Mouse (Mus musculus) mouse trophoblast stem cell (cell line): ENCODE data around the gene Akap1.

Source experiments
- in situ Hi-C, 2 experiments: fragments of 300-500 bp; cut with MseI, MboI; formaldehyde crosslinking; loops; 2 replicates in 1 of 2; 3 replicates in 1 of 2; pipeline ENCODE4 v1.15.1; 2025

Gene Akap1

GRCm38 (mm10) chr11:88842315-88842975 is 21.9 kb downstream of the Akap1 start:
- in situ Hi-C loops: no loop called here

- in situ Hi-C loops: no loop called here
Measured at GRCm38 (mm10) chr11:88841406-88841805, 23.0 kb downstream of the Akap1 start.

GRCm38 (mm10) chr11:88840724-88841350 is 23.5 kb downstream of the Akap1 start:
- in situ Hi-C loops: no loop called here

DNA sequence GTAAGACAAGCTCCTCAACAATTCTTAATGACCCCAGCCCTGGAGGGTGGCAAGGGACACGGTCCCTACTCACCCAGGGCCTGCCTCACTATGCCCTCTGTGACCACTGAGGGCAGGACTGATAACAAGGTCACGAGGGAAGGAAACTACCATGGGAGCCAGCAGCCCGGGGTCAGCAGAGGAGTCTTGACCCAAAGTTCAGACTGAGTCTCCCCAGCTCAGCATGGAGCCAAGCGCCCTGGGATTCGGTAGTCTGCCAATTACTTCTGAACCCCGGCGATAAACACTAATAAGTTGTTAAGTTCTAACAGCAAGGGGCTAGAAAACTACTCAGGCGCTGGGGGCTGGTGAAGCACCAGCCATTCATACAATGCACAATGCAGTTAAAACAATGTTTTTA is 24.1 kb downstream of the Akap1 start:
- in situ Hi-C loops: no loop called here

GRCm38 (mm10) chr11:88839379-88839778 is 25.0 kb downstream of the Akap1 start:
- in situ Hi-C loops: no loop called here

- in situ Hi-C loops: no loop called here
Measured at GRCm38 (mm10) chr11:88838630-88839029, 25.8 kb downstream of the Akap1 start.

DNA sequence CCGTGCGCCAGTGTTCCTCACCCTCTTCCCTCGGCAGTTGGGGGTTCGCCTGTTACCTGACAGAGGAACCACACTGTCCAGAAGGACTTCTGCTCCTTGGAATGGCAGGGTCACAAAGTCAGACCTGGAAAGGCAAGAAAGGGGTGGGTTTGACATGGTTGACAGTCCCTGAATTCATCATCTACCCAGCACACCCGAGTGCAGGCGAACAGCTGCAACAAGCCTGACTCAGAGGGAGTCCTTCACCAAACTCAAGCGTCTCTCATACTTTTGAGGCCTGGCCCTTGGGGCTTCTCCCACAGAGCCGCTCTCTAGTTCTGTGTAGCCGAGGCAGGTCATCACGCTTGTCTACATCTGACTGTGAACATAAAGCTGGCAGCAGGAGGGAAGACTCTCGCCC is 29.8 kb downstream of the Akap1 start:
- in situ Hi-C loops: no loop called here

DNA sequence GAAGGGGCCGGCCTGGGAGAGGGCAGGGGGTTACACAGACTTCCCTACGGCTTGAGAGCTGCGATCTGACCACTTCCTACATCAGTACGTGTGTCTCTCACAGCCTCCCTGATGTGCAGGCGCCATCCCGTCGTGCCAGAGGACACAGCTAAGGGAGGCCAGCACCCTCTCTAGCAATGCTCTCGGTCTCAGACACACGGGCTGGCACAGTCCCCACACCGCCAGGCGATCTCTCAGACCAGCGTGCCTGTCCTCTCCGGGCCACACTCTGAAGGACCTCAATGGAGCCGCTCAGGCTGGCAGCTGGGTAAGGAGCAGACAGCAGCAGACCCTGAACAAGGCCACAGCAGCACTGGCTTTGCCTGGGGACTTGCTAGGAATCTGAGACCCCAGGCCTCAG is 30.3 kb downstream of the Akap1 start:
- in situ Hi-C loops: no loop called here

GRCm38 (mm10) chr11:88833099-88833498 is 31.3 kb downstream of the Akap1 start:
- in situ Hi-C loops: no loop called here

GRCm38 (mm10) chr11:88830257-88830804 is 34.1 kb downstream of the Akap1 start:
- in situ Hi-C loops: no loop called here

DNA sequence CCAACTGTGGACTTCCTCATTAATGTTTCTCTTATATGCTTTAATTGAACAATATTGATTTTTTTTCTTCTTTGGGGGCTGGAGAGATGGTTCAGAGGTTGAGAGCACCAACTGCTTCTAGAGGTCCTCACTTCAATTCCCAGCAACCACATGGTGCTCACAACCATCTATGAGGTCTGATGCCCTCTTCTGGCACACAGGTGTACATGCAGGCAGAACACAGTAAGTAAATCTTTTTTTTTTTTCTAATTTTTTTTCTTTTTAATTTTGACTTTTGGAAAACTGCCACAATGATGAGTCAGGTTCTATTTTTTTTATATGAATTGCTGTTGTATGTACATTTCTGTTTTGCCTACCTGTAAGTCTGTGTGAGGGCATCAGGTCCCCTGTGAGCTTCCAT is 35.9 kb downstream of the Akap1 start:
- in situ Hi-C loops: loop anchor here in 1 of 2 experiments (10.0 kb wide), 1 partner anchor 534 kb away; the partner anchor contains the start of gene Ccdc182

DNA sequence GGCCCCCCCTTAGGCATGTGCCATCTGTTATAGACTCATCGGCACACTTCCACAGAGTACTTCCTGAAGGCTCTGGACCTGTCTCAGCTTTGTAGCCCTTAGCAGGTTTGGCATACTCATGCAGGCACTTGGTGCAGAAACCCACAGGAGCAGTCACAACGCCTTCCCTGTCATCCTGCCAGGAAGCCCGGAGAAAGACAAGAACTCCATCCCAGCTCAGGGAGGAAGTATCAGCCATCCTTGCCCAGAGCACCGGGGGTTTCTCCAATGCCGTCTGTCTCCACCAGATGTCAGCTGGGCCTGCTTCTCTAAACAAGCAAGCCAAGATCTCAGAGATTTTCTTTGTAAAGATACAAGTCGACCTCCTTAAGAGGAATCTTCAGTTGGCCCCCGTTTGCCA is 38.5 kb downstream of the Akap1 start:
- in situ Hi-C loops: loop anchor here in 1 of 2 experiments (10.0 kb wide), 1 partner anchor 531 kb away; the partner anchor contains the start of gene Ccdc182

DNA sequence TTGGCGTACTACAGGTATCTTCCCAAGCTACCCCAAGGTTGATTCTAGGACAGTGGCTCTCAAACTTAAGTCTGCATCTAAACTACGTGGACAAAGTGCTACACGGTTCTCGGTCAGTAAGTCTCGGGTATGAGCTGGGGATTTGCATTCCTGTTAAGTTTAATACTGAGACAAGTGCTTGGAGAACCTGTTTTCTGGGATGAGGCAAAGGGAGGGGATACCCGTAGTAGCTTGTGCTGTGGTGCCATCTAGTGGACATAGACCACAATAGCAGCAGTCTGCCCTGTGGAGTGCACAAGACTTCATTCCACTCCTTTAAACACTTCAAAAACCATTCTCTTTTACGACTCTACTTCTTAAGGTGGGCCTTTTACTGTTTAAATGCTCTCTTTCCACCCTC is 41.4 kb downstream of the Akap1 start:
- in situ Hi-C loops: loop anchor here in 1 of 2 experiments (10.0 kb wide), 1 partner anchor 528 kb away; the partner anchor contains the start of gene Ccdc182

GRCm38 (mm10) chr11:88822526-88822925 is 41.9 kb downstream of the Akap1 start:
- in situ Hi-C loops: loop anchor here in 1 of 2 experiments (10.0 kb wide), 1 partner anchor 528 kb away; the partner anchor contains the start of gene Ccdc182

GRCm38 (mm10) chr11:88820742-88821576 is 43.4 kb downstream of the Akap1 start:
- in situ Hi-C loops: loop anchor here in 1 of 2 experiments (10.0 kb wide), 1 partner anchor 526 kb away; the partner anchor contains the start of gene Ccdc182

DNA sequence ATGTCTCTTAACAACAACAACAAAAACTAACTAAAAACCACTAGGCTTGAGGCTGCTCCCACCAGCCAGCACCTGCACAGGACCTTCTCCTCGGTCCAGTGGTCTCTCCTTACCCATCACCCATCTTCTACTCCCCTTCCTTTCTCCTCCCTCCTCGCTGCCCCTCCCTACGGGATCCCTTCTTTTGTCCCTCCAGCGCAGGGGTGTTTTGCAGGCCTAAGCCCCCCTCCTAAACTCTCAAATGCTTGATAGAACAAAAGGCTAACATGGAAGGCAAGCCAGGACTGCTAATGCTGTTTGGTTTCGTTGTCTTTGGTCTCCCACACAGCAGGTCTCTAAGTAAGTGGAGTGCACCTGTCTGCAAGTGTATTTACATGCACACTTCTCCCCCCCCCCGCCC is 44.1 kb downstream of the Akap1 start:
- in situ Hi-C loops: loop anchor here in 1 of 2 experiments (10.0 kb wide), 1 partner anchor 525 kb away; the partner anchor contains the start of gene Ccdc182

DNA sequence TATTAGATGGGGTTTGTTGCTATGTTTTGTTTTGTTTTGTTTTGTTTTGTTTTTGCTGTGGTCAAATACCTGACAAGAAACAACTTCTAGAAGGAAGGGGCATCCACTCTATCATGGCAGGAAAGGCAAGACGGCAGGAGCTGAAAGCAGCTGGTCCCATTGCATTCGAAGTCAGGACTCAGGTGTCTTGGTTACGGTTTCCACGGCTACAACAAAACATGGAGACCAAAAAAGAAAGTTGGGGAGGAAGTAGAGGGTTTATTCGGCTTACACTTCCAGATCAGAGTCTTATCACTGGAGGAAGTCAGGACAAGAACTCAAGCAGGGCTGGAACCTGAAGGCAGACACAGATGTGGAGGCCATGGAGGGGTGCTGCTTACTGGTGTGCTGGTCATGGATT is 47.3 kb downstream of the Akap1 start:
- in situ Hi-C loops: no loop called here

- in situ Hi-C loops: no loop called here
Measured at GRCm38 (mm10) chr11:88803231-88804010, 61.0 kb downstream of the Akap1 start.

- in situ Hi-C loops: no loop called here
Measured at GRCm38 (mm10) chr11:88796207-88796606, 68.2 kb downstream of the Akap1 start.

DNA sequence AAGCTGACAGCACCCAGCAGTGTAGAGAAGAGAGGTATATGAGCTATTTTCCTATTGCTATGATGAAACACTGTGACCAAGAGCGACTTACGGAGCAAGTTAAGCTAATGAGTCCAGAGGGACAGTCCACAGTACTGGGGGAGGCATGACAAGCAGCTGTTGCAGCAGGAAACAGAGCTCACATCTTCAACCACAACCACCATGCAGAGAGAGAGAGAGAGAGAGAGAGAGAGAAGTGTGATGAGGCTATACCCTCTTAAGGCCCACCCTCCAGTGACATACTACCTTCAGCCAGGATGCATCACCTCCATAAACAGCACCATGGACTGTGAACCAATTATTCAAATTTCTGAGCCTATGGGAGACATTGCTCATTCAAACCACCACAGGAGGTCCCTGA is 74.5 kb downstream of the Akap1 start:
- in situ Hi-C loops: no loop called here

DNA sequence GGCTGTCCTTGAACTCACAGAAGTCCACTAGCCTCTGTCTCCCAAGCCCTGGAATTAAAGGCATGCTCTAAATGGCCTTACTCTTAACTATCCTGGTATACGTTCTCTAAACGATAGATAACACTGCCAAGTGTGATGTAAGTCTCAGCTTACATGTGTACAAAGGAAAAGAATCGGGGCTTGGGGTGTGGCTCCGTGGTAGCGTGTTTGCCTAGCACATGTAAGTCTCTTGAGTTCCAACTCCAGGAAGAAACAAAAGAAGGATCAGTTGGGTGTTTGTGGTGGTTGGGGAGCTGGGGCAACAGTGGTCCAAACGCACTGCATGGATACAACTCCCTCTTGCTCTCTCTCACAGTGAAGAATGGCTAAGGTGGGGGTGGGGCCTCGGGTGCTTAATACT is 77.6 kb downstream of the Akap1 start:
- in situ Hi-C loops: no loop called here
